Mouse (Mus musculus) G1E (cell line): Measurements from ENCODE around the gene Angptl3.

Source experiments
- CTCF ChIP-seq: IDR thresholded peaks from 2 replicates; pipeline ENCODE4 v1.5.1; 2012; ENCODE audit warnings: low read depth, low read length, inconsistent platforms, mixed read lengths
- GATA1 ChIP-seq: IDR thresholded peaks from 2 replicates; pipeline ENCODE4 v1.6.1; 2012; ENCODE audit warnings: borderline replicate concordance, low read length, inconsistent platforms, mixed read lengths

DNA sequence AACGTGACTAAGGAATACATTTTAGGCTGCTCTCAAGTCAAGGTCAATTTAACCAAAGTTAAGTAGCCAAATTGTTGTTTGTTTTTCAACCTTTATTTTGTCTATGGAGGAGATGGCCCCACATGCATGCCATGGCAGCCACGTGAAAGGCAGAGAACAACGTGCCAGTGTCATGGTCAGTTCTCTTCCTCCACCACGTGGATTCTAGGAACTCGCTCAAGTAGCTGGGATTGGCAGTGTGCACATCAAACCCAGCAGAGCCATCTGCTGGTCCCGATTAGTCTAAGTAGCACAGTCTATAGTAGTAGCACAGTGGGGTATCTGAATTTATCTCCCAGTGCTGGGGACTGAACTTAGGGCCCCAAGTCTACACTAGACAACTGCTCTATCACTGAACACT, 38.1 kb downstream of the Angptl3 start:
- TF ChIP-seq CTCF: no peak
- TF ChIP-seq GATA1: no peak
